In the genomic region with DNA sequence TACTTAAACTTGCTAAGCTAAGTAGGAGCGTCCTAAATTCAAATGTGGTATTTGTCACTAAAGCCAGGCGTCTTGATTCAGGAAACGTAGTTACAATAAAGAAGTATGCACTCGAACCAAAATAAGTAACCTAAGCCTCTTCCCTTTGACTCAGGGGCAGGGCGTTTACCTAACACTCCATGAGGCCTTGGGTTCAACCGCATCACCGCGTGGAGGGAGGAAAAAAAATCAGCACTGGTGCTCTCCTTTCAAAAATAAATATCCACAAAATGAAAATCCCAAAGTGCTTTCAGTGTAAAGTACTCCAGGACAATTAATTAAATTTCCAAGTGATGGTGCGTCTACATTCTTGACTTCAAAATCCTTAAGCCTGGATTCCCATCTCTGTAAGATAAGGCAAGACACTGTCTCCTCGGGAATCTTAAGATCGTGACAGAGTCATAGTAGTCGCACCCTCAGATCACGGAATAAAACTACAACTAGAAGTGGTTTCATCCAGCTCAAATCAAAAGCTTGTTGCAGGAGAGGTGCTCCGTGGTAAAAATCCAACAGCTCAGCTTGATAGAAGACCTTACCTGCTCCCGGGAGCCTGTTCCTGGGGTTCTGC, we compare ENCODE assay signal across 8 mouse cellular contexts. TPM values are rescaled to one million over a fixed set of nuclear protein-coding genes. Genes with fewer than 3 reads are reported as not detected.
A peak's percentile ranks its signal among the peaks of the same experiment; 100 is the strongest.
DNase-seq lines count a peak whose midpoint lies in the region; ATAC-seq and TF ChIP-seq lines count a peak whose summit lies in the region.

No protein-coding gene starts in this region.

- H3K9me3 ChIP-seq in intestine, postnatal 0 days (ENCODE audit: control insufficient read depth), result no peaks in the 10 kb centered on the region
- no peaks in the 10 kb centered on the region for H3K9me3 ChIP-seq in neural tube, embryonic 13.5 days

- ATAC-seq in CD4-positive, CD25-positive, alpha-beta regulatory T cell, adult 4 months, result no peak
- ATAC-seq in intestine, postnatal 0 days, result no peak
- no peak for ATAC-seq in neural tube, embryonic 13.5 days (ENCODE audit: low read depth)

- peak overlapping the region; percentile 86; the same call in 1 of the 2 replicates for H3K27ac ChIP-seq in spleen, adult 2 months (ENCODE audit: insufficient read depth, low read length)
- peak overlapping the region; percentile 90 for H3K27ac ChIP-seq in intestine, postnatal 0 days (ENCODE audit: low read depth, low read length)
- H3K27ac ChIP-seq in neural tube, embryonic 13.5 days (replicated peaks), result peak overlapping the region; percentile 86

- peaks cover 3% of the 10 kb centered on the region; the same call in 1 of the 2 replicates for H3K27me3 ChIP-seq in spleen, adult 2 months (ENCODE audit: control insufficient read depth, insufficient read depth, low read length)
- no peaks in the 10 kb centered on the region for H3K27me3 ChIP-seq in intestine, postnatal 0 days (replicated peaks; ENCODE audit: control insufficient read depth, insufficient read depth, low read length)
- H3K27me3 ChIP-seq in neural tube, embryonic 13.5 days, result peaks cover 7% of the 10 kb centered on the region; the same call in 1 of the 2 replicates

- no peak for TF ChIP-seq POLR2A in spleen, adult 2 months (IDR thresholded peaks at IDR 0.05; ENCODE audit: low read depth, low read length)

- DNase-seq in CD4-positive, CD25-positive, alpha-beta regulatory T cell, adult 2 months (ENCODE audit: low read depth, low spot score), result peak; percentile 7
- no peak for DNase-seq in spleen, adult 2 months (ENCODE audit: low read depth in 1 of 2, low spot score in 2 of 2)
- DNase-seq in spleen, postnatal 36 days (ENCODE audit: low spot score in 2 of 2), result no peak
- DNase-seq in yolk sac, embryonic 10.5 days (ENCODE audit: low spot score), result no peak
- no peak for DNase-seq in cerebellum, adult 11 months

- WGBS in spleen, adult 2 months, result 3% methylated on average over 15 of the region's 15 CpGs
- 2% methylated on average over 15 of the region's 15 CpGs for WGBS in intestine, postnatal 0 days
- 11% methylated on average over 15 of the region's 15 CpGs for WGBS in neural tube, embryonic 13.5 days

- no peak for TF ChIP-seq CTCF in spleen, adult 2 months (IDR thresholded peaks at IDR 0.05; ENCODE audit: extremely low read depth, insufficient read depth, insufficient read length, insufficient replicate concordance)
- no peak for TF ChIP-seq CTCF in intestine, postnatal 0 days (IDR thresholded peaks at IDR 0.05; ENCODE audit: low read depth)

- peak overlapping the region; percentile 84 for H3K4me2 ChIP-seq in intestine, postnatal 0 days (replicated peaks; ENCODE audit: low read depth)
- H3K4me2 ChIP-seq in neural tube, embryonic 13.5 days, result peak overlapping the region; percentile 82

- peak overlapping the region; percentile 89 for H3K9ac ChIP-seq in intestine, postnatal 0 days (ENCODE audit: low read depth, low read length)
- peak overlapping the region; percentile 89 for H3K9ac ChIP-seq in neural tube, embryonic 13.5 days

- H3K4me1 ChIP-seq in spleen, adult 2 months (ENCODE audit: control insufficient read depth, insufficient read depth, insufficient read length), result peaks cover 6% of the 10 kb centered on the region
- H3K4me1 ChIP-seq in intestine, postnatal 0 days (replicated peaks; ENCODE audit: control insufficient read depth, insufficient read depth, low read length), result peaks cover 6% of the 10 kb centered on the region; the same call in 1 of the 2 replicates
- H3K4me1 ChIP-seq in neural tube, embryonic 13.5 days (replicated peaks), result peaks cover 30% of the 10 kb centered on the region

- peak overlapping the region; percentile 94 for H3K4me3 ChIP-seq in spleen, adult 2 months (ENCODE audit: extremely low read depth, insufficient read depth, insufficient read length)
- H3K4me3 ChIP-seq in intestine, postnatal 0 days (ENCODE audit: low read depth, low read length), result peak overlapping the region; percentile 99
- H3K4me3 ChIP-seq in neural tube, embryonic 13.5 days, result peak overlapping the region; percentile 90

- no peaks in the 10 kb centered on the region for H3K36me3 ChIP-seq in spleen, adult 2 months (ENCODE audit: control insufficient read depth, insufficient read depth, low read length)
- H3K36me3 ChIP-seq in intestine, postnatal 0 days (ENCODE audit: control insufficient read depth, insufficient read depth), result peaks cover 1% of the 10 kb centered on the region; the same call in 1 of the 2 replicates
- peaks cover 7% of the 10 kb centered on the region; the same call in 1 of the 2 replicates for H3K36me3 ChIP-seq in neural tube, embryonic 13.5 days

RNA-seq across cellular contexts. Expression of gene Bdp1, which starts 0.7 kb away (rescaled TPM):
- polyA plus RNA-seq in CD4-positive, CD25-positive, alpha-beta regulatory T cell, adult 4 months (2017; shearing (Covaris generic)), result 10 to 100 TPM; 17.5 to 26.5 TPM
- polyA plus RNA-seq in spleen, adult 2 months (2012; rRNA removed), result 1.5 and 1.9 TPM in 2 replicates
- polyA plus RNA-seq in intestine, postnatal 0 days (2015; fragmentation: Nextera tagmentation; extraction: Ambion mirVana), result 13.1 and 16.1 TPM in 2 replicates
- 25.0 and 26.4 TPM in 2 replicates for polyA plus RNA-seq in neural tube, embryonic 13.5 days (2015; fragmentation: Nextera tagmentation; extraction: Ambion mirVana)

RNA-seq across cellular contexts. Expression of gene Serf1, which starts 4.7 kb away (rescaled TPM):
- polyA plus RNA-seq in CD4-positive, CD25-positive, alpha-beta regulatory T cell, adult 4 months (2017; shearing (Covaris generic)), result 1 to 10 TPM; 5.6 to 6.3 TPM
- polyA plus RNA-seq in spleen, adult 2 months (2012; rRNA removed), result 1.9 and 2.1 TPM in 2 replicates
- polyA plus RNA-seq in intestine, postnatal 0 days (2015; fragmentation: Nextera tagmentation; extraction: Ambion mirVana), result 107 and 115 TPM in 2 replicates
- polyA plus RNA-seq in neural tube, embryonic 13.5 days (2015; fragmentation: Nextera tagmentation; extraction: Ambion mirVana), result 475 and 487 TPM in 2 replicates

RNA-seq across cellular contexts. Expression of gene Smn1, which starts 21.5 kb away (rescaled TPM):
- 10 to 100 TPM; 36.4 to 36.6 TPM for polyA plus RNA-seq in CD4-positive, CD25-positive, alpha-beta regulatory T cell, adult 4 months (2017; shearing (Covaris generic))
- 12.0 and 12.9 TPM in 2 replicates for polyA plus RNA-seq in spleen, adult 2 months (2012; rRNA removed)
- polyA plus RNA-seq in intestine, postnatal 0 days (2015; fragmentation: Nextera tagmentation; extraction: Ambion mirVana), result 25.3 and 26.2 TPM in 2 replicates
- 46.3 and 48.4 TPM in 2 replicates for polyA plus RNA-seq in neural tube, embryonic 13.5 days (2015; fragmentation: Nextera tagmentation; extraction: Ambion mirVana)

Comparison
In these comparisons a context has a peak if more than half of its experiments do, and no peak if none do; other contexts are left out.
1. RNA of gene Serf1, which starts 4.7 kb away (polyA plus RNA-seq): 475 to 487 TPM in neural tube, embryonic 13.5 days and 107 to 115 TPM in intestine, postnatal 0 days; 5.6 to 6.3 TPM in CD4-positive, CD25-positive, alpha-beta regulatory T cell, adult 4 months and 1.9 to 2.1 TPM in spleen, adult 2 months; every median in the first group is over 10 times any median in the second.
2. Peak in every context shown above with its lines, with median percentiles within 50 percentile points of each other: H3K27ac ChIP-seq and H3K4me3 ChIP-seq.